Mouse (Mus musculus) forebrain, embryonic 14.5 days (tissue): ENCODE measurements around the gene Plch2. TPM values are rescaled to one million over a fixed set of nuclear protein-coding genes. Genes with fewer than 3 reads are reported as not detected.
A peak's percentile ranks its signal among the peaks of the same experiment; 100 is the strongest.

Source experiments
- ATAC-seq: fragments of 200-750 bp; cut with Nextera tagmentation; 2 replicates; pipeline ENCODE4 v1.8.0; 2017; ENCODE audit warnings: mild to moderate bottlenecking, moderate library complexity
- DNase-seq: peaks from one replicate; pipeline ENCODE4 v3.0.0-alpha.2; 2015; ENCODE audit warnings: low spot score
- H3K27ac ChIP-seq: fragments of 300-500 bp; sonication (generic); 2 replicates; pipeline ENCODE4 v1.5.1; 2014; ENCODE audit warnings: low read depth, mild to moderate bottlenecking, control low read depth, low read length, moderate library complexity
- H3K27me3 ChIP-seq: fragments of 300-500 bp; sonication (generic); replicated peaks from 2 replicates; pipeline ENCODE4 v1.6.1; 2014; ENCODE audit warnings: low read length, control low read depth, mixed read lengths; ENCODE audit not compliant: control insufficient read depth, insufficient read depth
- H3K36me3 ChIP-seq: fragments of 300-500 bp; sonication (generic); 2 replicates; pipeline ENCODE4 v1.6.1; 2014; ENCODE audit warnings: low read length, control low read depth; ENCODE audit not compliant: control insufficient read depth, insufficient read depth
- H3K4me1 ChIP-seq: fragments of 300-500 bp; sonication (generic); 2 replicates; pipeline ENCODE4 v1.6.1; 2014; ENCODE audit warnings: antibody characterized with exemption, low read length, control low read depth; ENCODE audit not compliant: control insufficient read depth, insufficient read depth
- H3K4me2 ChIP-seq: fragments of 300-500 bp; sonication (generic); 2 replicates; pipeline ENCODE4 v1.6.1; 2014; ENCODE audit warnings: mild to moderate bottlenecking, control low read depth, low read length
- H3K4me3 ChIP-seq: fragments of 300-500 bp; sonication (generic); 2 replicates; pipeline ENCODE4 v1.5.1; 2014; ENCODE audit warnings: low read depth, low read length, control low read depth
- H3K9ac ChIP-seq: fragments of 300-500 bp; sonication (generic); 2 replicates; pipeline ENCODE4 v1.6.1; 2014; ENCODE audit warnings: mild to moderate bottlenecking, low read length, control low read depth, moderate library complexity
- H3K9me3 ChIP-seq: fragments of 300-500 bp; sonication (generic); replicated peaks from 2 replicates; pipeline ENCODE4 v1.6.1; 2016; ENCODE audit warnings: low read length, control low read depth, mixed read lengths; ENCODE audit not compliant: control insufficient read depth
- WGBS: fragments of 180-500 bp; shearing (Covaris S2); extraction: QIAGEN DNeasy Blood & Tissue Kit; methylation state at CpG from one replicate; pipeline ENCODE4 v1.1.7; 2014; 5-methylcytosine and 5-hydroxymethylcytosine counted together
- polyA plus RNA-seq: library from polyadenylated mRNA; unstranded; fragments of >200 nt; fragmentation: Nextera tagmentation; extraction: Ambion mirVana; gene quantifications from 2 replicates; pipeline ENCODE4 v1.2.1, GENCODE M21; 2014

The Plch2 gene
- polyA plus RNA-seq, 1 experiment from 2014 or later, result 6.2 TPM

DNA sequence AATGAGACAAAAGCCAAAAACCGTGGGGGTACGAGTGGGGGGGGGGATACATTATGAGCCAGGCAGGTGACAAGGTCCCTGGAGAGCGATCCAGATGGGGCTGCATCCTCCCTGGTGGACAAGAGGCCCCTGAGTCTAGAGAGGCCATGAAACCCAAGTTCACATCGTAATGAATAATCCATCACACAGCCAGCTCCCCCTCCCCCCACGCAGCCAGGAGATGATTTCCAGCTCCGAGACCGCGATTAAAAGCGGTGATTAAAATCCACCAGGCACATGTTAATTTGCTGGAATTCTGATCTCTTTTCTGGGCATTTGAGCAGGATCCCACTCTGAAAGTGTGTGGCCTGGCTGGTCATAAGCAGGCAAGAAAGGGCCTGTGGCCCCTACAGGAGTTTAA is 35.8 kb downstream of the Plch2 start:
- H3K27ac ChIP-seq, result no peak overlapping the region
- ATAC-seq, result no peak
- no peak for DNase-seq
- H3K4me1 ChIP-seq, result peaks cover 35% of the 10 kb centered on the region
- no peak overlapping the region for H3K9ac ChIP-seq
- H3K9me3 ChIP-seq, result no peaks in the 10 kb centered on the region
- no peak overlapping the region for H3K4me2 ChIP-seq
- WGBS, result 33% methylated on average over 9 of the region's 9 CpGs
- no peaks in the 10 kb centered on the region for H3K27me3 ChIP-seq
- no peaks in the 10 kb centered on the region for H3K36me3 ChIP-seq
- no peak overlapping the region for H3K4me3 ChIP-seq

DNA sequence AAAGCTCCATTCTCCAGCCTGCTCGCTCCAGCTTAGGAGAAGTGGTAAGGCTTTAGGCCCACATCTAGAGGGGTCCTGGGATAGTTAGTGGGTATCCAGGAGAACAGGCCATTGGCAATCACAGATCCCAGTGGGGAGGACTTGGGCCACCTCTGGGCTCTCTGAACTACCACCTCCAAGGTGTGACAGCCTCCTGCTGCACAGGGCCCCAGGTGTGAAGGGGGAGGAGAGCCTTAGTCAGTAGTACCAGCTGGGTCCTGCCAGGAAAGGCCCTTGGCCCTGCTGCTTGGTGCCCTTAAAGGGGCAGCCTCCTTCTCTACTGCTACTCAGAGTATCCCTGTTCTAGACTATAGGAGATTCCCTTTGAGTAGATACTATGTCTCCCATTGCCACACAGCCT is 36.4 kb downstream of the Plch2 start:
- Histone ChIP-seq H3K36me3 (no peaks in the 10 kb centered on the region), H3K4me3 (no peak overlapping the region), H3K9ac (no peak overlapping the region), H3K9me3 (no peaks in the 10 kb centered on the region), H3K27ac (no peak overlapping the region), H3K4me2 (no peak overlapping the region), H3K4me1 (peaks cover 34% of the 10 kb centered on the region), H3K27me3 (no peaks in the 10 kb centered on the region)
- DNase-seq (no peak), ATAC-seq (no peak)
- 75% methylated on average over 1 of the region's 1 CpGs for whole genome bisulfite sequencing

DNA sequence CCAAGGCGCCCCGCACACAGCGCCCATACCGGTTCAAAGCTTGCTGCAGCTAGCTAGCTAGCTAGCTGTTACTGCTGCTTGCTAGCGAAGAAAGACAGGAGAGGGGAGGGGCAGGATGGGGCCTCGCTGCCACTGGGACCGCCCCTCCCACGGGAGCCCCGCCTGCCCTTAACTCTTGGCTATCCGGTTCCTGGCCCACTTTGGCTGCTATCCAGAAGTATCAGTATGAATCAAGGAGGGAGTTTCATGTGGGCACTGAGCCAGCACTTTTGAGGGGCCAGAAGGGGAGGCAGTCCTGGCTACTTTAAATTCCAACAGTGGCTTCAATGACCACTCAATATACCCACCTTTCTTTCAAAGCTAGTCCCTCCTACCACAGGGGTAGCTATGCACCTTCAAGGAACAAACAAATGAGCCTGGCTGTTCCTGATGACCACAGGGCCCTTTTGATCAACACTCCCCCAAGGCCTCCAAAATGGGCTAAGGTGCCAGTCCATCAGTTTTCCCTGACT is 37.2 kb downstream of the Plch2 start:
- H3K4me2 ChIP-seq, result peak overlapping the region; percentile 40
- ATAC-seq (peak; percentile 59), DNase-seq (peak; percentile 87)
- no peaks in the 10 kb centered on the region for H3K9me3 ChIP-seq
- H3K4me1 ChIP-seq, result peaks cover 28% of the 10 kb centered on the region
- H3K27ac ChIP-seq, result no peak overlapping the region; the same call in 1 of the 2 replicates
- no peaks in the 10 kb centered on the region for H3K36me3 ChIP-seq
- WGBS, result under 1% methylated on average over 10 of the region's 10 CpGs
- H3K4me3 ChIP-seq, result peak overlapping the region; percentile 20
- no peaks in the 10 kb centered on the region for H3K27me3 ChIP-seq
- peak overlapping the region; percentile 38; the same call in 1 of the 2 replicates for H3K9ac ChIP-seq

GRCm38 (mm10) chr4:155018601-155019335 is 37.8 kb downstream of the Plch2 start:
- ATAC-seq (peak; percentile 54), DNase-seq (no peak)
- no peaks in the 10 kb centered on the region for H3K27me3 ChIP-seq
- H3K4me2 ChIP-seq, result peak overlapping the region; percentile 40
- H3K27ac ChIP-seq, result no peak overlapping the region; the same call in 1 of the 2 replicates
- WGBS, result 5% methylated on average over 15 of the region's 15 CpGs
- H3K4me1 ChIP-seq, result peaks cover 25% of the 10 kb centered on the region
- H3K9ac ChIP-seq, result peak overlapping the region; percentile 38; the same call in 1 of the 2 replicates
- H3K4me3 ChIP-seq, result peak overlapping the region; percentile 20
- H3K36me3 ChIP-seq, result no peaks in the 10 kb centered on the region
- no peaks in the 10 kb centered on the region for H3K9me3 ChIP-seq

DNA sequence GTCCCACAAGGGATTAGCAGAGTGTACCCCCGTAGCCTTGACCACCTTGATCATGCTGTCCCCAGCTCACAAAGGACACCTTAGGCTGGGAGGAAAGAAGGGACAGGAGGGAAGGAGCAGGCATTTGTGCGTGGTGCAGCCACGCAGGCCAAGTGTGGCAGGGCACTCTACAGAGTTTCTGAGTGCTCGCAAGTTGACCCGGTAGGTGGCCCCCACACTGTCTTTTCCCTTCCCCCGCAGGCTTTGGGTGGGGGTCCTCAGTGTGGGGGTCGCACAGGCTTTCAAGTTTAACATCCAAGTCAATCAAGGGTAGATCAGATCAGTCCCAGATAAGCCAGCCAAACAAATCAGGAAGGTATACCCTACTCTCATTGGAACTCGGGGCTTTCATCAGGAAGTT is 38.5 kb downstream of the Plch2 start:
- no peak overlapping the region for H3K27ac ChIP-seq
- H3K36me3 ChIP-seq, result no peaks in the 10 kb centered on the region
- WGBS, result 72% methylated on average over 8 of the region's 8 CpGs
- no peaks in the 10 kb centered on the region for H3K9me3 ChIP-seq
- H3K4me3 ChIP-seq, result no peak overlapping the region
- no peaks in the 10 kb centered on the region for H3K27me3 ChIP-seq
- DNase-seq (no peak), ATAC-seq (no peak)
- peak overlapping the region; percentile 40; the same call in 1 of the 2 replicates for H3K4me2 ChIP-seq
- peaks cover 25% of the 10 kb centered on the region for H3K4me1 ChIP-seq
- H3K9ac ChIP-seq, result 0 out of 2 replicates have a peak overlapping the region, but pooled peaks have one; percentile 38

GRCm38 (mm10) chr4:155017253-155017878 is 39.2 kb downstream of the Plch2 start:
- Histone ChIP-seq H3K4me3 (no peak overlapping the region), H3K27me3 (no peaks in the 10 kb centered on the region), H3K4me2 (peak overlapping the region; percentile 40; the same call in 1 of the 2 replicates), H3K9me3 (no peaks in the 10 kb centered on the region), H3K36me3 (no peaks in the 10 kb centered on the region), H3K4me1 (peaks cover 25% of the 10 kb centered on the region), H3K27ac (no peak overlapping the region; the same call in 1 of the 2 replicates), H3K9ac (no peak overlapping the region)
- WGBS, result 61% methylated on average over 11 of the region's 11 CpGs
- ATAC-seq (no peak; the same call in 1 of the 2 replicates), DNase-seq (peak; percentile 54)

DNA sequence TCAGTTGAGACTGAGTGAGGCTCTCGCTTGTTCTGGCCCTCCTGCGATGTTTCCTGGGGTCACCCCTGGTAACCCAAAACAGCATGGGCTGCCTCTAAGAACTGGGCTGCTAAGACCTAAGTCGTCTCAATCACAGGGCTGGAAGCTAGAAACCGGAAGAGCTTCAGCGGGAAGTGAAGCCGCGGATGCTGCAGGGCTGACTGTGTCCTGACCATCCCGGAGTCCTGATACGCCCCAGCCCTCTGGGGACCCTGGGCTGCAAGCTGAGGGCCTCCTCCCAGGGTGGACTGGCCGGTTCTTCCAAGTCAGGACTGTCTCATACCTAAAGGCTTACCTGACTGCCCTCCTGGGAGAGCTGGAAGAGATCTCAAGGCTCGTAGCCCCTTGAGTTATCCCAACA is 39.8 kb downstream of the Plch2 start:
- Histone ChIP-seq H3K9ac (no peak overlapping the region), H3K4me1 (peaks cover 25% of the 10 kb centered on the region), H3K27me3 (no peaks in the 10 kb centered on the region), H3K4me3 (no peak overlapping the region), H3K4me2 (no peak overlapping the region), H3K36me3 (no peaks in the 10 kb centered on the region), H3K9me3 (no peaks in the 10 kb centered on the region), H3K27ac (no peak overlapping the region; the same call in 1 of the 2 replicates)
- WGBS, result 68% methylated on average over 11 of the region's 11 CpGs
- ATAC-seq, result no peak
- no peak for DNase-seq

GRCm38 (mm10) chr4:155015550-155015949 is 41.0 kb downstream of the Plch2 start:
- DNase-seq (no peak), ATAC-seq (no peak)
- Histone ChIP-seq H3K27me3 (no peaks in the 10 kb centered on the region), H3K36me3 (no peaks in the 10 kb centered on the region), H3K4me1 (peaks cover 18% of the 10 kb centered on the region), H3K9ac (no peak overlapping the region), H3K4me3 (no peak overlapping the region), H3K27ac (no peak overlapping the region), H3K9me3 (no peaks in the 10 kb centered on the region), H3K4me2 (no peak overlapping the region)
- 76% methylated on average over 4 of the region's 4 CpGs for WGBS

GRCm38 (mm10) chr4:155014791-155015190 is 41.8 kb downstream of the Plch2 start:
- 70% methylated on average over 12 of the region's 12 CpGs for WGBS
- H3K27ac ChIP-seq, result no peak overlapping the region

More at GRCm38 (mm10) chr4:155014791-155015190, 41.8 kb downstream of the Plch2 start:
- DNase-seq (no peak), ATAC-seq (no peak)
- H3K27me3 ChIP-seq, result no peaks in the 10 kb centered on the region
- no peak overlapping the region for H3K4me3 ChIP-seq
- H3K4me1 ChIP-seq, result peaks cover 16% of the 10 kb centered on the region
- no peaks in the 10 kb centered on the region for H3K9me3 ChIP-seq
- no peak overlapping the region for H3K9ac ChIP-seq
- H3K36me3 ChIP-seq, result no peaks in the 10 kb centered on the region
- no peak overlapping the region for H3K4me2 ChIP-seq
